Mouse (Mus musculus) kidney, adult 11 months (tissue): ENCODE measurements around the gene Ywhae.

Experiments
- DNase-seq: peaks from one replicate; pipeline ENCODE4 v3.0.0; 2022

Gene Ywhae

GRCm38 (mm10) chr11:75796029-75796445 lies 63.4 kb downstream of the Ywhae start, which contains the start of gene Doc2b:
TSS of gene Doc2b (minus strand) at chr11:75796049.
- DNase-seq, result no peak

DNA sequence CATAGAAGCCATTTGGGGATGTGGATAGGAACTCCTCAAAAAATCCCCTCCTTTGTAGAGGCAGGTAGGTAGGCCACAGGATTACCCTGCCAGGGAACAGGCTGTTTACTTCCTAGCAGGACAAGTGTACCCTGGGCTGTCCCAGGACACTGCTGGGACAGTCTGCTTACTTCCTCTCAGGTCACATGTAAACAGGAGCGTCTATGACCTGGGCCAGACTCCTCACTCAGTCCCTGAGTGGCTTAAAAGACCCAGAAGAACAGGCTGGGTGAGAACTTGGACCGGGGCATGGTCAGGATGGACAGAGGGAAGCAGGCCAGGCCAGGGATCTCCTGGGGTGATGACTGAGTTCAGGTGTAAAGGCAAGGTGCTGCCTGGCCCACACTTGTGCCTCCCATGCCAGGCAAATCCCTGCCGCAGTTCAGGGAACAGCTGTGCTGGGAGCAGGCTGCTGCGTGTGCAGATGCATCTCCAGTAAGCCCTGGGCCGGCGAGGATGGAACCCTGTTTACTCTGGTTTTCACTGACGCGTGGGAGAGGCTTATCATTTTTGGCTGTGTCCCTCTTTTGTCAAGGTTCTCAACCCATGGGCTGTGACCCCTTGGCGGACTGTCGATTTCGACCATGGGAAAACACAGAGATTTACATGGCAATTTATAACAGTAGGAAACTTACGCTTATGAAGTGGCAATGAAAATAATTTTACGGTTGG lies 64.0 kb downstream of the Ywhae start:
- no peak for DNase-seq

GRCm38 (mm10) chr11:75801369-75801768 lies 68.7 kb downstream of the Ywhae start:
- DNase-seq, result no peak

- no peak for DNase-seq
Observed at GRCm38 (mm10) chr11:75801771-75802550, 69.3 kb downstream of the Ywhae start.

- DNase-seq, result no peak
Observed at GRCm38 (mm10) chr11:75807486-75807885, 74.8 kb downstream of the Ywhae start.

- DNase-seq, result no peak
Observed at GRCm38 (mm10) chr11:75810526-75810925, 77.9 kb downstream of the Ywhae start.

DNA sequence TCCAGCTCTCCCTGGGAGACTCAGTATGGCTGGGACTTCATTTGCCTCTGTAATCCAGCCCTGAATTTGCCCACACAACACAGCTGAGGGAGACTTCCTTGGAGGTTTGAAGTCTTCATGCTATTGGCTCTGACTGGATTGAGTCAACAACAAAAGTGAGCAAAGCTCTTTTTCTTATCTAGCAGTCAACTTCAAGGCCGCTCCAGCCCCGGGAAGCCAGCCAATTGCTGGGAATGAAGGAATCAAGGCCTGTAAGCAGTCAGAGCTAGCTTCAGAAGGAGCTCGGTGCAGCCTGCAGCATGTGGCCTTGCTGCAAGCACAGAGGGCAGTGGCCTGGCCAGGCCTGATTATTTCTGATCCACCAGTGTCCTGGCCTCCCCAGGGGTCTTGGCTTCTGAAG lies 79.2 kb downstream of the Ywhae start:
- DNase-seq, result peak; percentile 83

DNA sequence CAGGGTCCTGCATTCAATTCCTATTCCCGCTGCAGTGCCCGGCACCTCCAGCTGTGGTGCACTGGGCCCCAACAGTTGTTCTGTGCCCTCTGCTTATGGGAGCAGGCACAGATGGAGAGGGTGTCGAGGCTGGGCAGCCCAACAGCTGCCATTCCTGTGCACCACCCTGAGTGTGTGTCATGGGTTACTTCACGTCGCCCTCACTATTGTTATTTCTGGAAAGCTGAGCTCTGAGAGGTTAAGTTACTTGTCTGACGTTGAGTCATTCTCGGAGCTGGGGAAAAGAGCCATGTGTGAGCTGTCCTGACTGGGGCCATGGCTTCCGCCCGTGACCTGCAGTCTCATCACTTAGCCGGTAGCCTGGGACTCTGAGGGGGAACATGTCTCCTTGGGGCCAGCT lies 80.4 kb downstream of the Ywhae start:
- DNase-seq, result no peak
